Mouse (Mus musculus) C2C12 (cell line): ENCODE results near the gene Pdzrn3. TPM values are rescaled to one million over a fixed set of nuclear protein-coding genes. Genes with fewer than 3 reads are reported as not detected.

Source experiments
- H3K27me3 ChIP-seq: one replicate; pipeline ENCODE4 v1.6.1; 2011; ENCODE audit not compliant: control insufficient read depth, insufficient read depth, insufficient read length
- H3K36me3 ChIP-seq: one replicate; pipeline ENCODE4 v1.6.1; 2011; ENCODE audit not compliant: control insufficient read depth, insufficient read depth
- H3K4me3 ChIP-seq: one replicate; pipeline ENCODE4 v1.5.1; 2011; ENCODE audit warnings: mild to moderate bottlenecking, control low read depth; ENCODE audit not compliant: poor library complexity, insufficient read depth, severe bottlenecking
- H3K79me2 ChIP-seq: one replicate; pipeline ENCODE4 v1.6.1; 2011; ENCODE audit not compliant: control insufficient read depth, insufficient read depth
- H3K79me3 ChIP-seq: one replicate; pipeline ENCODE4 v1.6.1; 2011; ENCODE audit warnings: low read depth, control low read depth
- H3ac ChIP-seq: one replicate; pipeline ENCODE3; 2011; ENCODE audit warnings: low read depth; ENCODE audit not compliant: control insufficient read depth, insufficient read length
- CEBPB ChIP-seq: IDR thresholded peaks from one replicate; pipeline ENCODE4 v1.6.1; 2011; ENCODE audit warnings: low read depth, mild to moderate bottlenecking, control low read depth, moderate library complexity
- CTCF ChIP-seq: IDR thresholded peaks from one replicate; pipeline ENCODE4 v1.5.1; 2011; ENCODE audit not compliant: control insufficient read depth, insufficient read depth, insufficient read length
- FOSL1 ChIP-seq: IDR thresholded peaks from one replicate; pipeline ENCODE4 v1.8.0; 2011; ENCODE audit warnings: mild to moderate bottlenecking, low read length; ENCODE audit not compliant: poor library complexity, insufficient read depth, severe bottlenecking
- MAX ChIP-seq: IDR thresholded peaks from one replicate; pipeline ENCODE4 v1.6.1; 2011; ENCODE audit warnings: mild to moderate bottlenecking, control low read depth
- MYOD1 ChIP-seq: IDR thresholded peaks from one replicate; pipeline ENCODE4 v1.6.1; 2011; ENCODE audit warnings: low read depth; ENCODE audit not compliant: control insufficient read depth, insufficient read length
- MYOG ChIP-seq: IDR thresholded peaks from one replicate; pipeline ENCODE4 v1.6.1; 2011; ENCODE audit not compliant: control insufficient read depth, insufficient read length; ENCODE audit errors: extremely low read depth
- USF1 ChIP-seq: IDR thresholded peaks from one replicate; pipeline ENCODE4 v1.6.1; 2011; ENCODE audit warnings: low read depth, mild to moderate bottlenecking, control low read depth, moderate library complexity
- polyA plus RNA-seq: library from polyadenylated mRNA; unstranded; fragments of >200 nt; fragmentation: generic; extraction: Trizol; gene quantifications from one replicate; pipeline ENCODE4 v1.2.1, GENCODE M21; 2012; ENCODE audit warnings: missing spikeins

Pdzrn3 gene
- polyA plus RNA-seq, 1 experiment = 10.5 TPM

GRCm38 (mm10) chr6:101220307-101220706 lies 157.4 kb downstream of the Pdzrn3 start:
- H3K36me3 ChIP-seq = no peaks in the 10 kb centered on the region
- no peaks in the 10 kb centered on the region for H3K79me2 ChIP-seq
- H3K4me3 ChIP-seq = no peak overlapping the region
- no peaks in the 10 kb centered on the region for H3K79me3 ChIP-seq
- no peak overlapping the region for H3ac ChIP-seq
- H3K27me3 ChIP-seq = no peaks in the 10 kb centered on the region
- TF ChIP-seq MAX = no peak
- TF ChIP-seq CEBPB = no peak
- no peak for TF ChIP-seq CTCF
- TF ChIP-seq FOSL1 = no peak
- no peak for TF ChIP-seq MYOD1
- no peak for TF ChIP-seq MYOG
- TF ChIP-seq USF1 = no peak

- no peak for TF ChIP-seq MYOD1
- no peak for TF ChIP-seq MYOG
- no peak for TF ChIP-seq USF1
- no peak for TF ChIP-seq FOSL1
- no peak for TF ChIP-seq CTCF
- TF ChIP-seq CEBPB = no peak
- no peak for TF ChIP-seq MAX
- Histone ChIP-seq H3K79me3 (no peaks in the 10 kb centered on the region), H3K27me3 (no peaks in the 10 kb centered on the region), H3K36me3 (no peaks in the 10 kb centered on the region), H3ac (no peak overlapping the region), H3K4me3 (no peak overlapping the region), H3K79me2 (no peaks in the 10 kb centered on the region)
Observed at GRCm38 (mm10) chr6:101219004-101219403, 158.7 kb downstream of the Pdzrn3 start.

GRCm38 (mm10) chr6:101218197-101218596 lies 159.5 kb downstream of the Pdzrn3 start:
- no peak overlapping the region for H3ac ChIP-seq
- H3K36me3 ChIP-seq = no peaks in the 10 kb centered on the region
- H3K27me3 ChIP-seq = no peaks in the 10 kb centered on the region
- no peak overlapping the region for H3K4me3 ChIP-seq
- H3K79me2 ChIP-seq = no peaks in the 10 kb centered on the region
- TF ChIP-seq MAX (no peak), CEBPB (no peak), MYOG (no peak), CTCF (no peak), USF1 (no peak), MYOD1 (no peak), FOSL1 (no peak)
- H3K79me3 ChIP-seq = no peaks in the 10 kb centered on the region

- TF ChIP-seq MAX (no peak), MYOD1 (no peak), CEBPB (no peak)
- Histone ChIP-seq H3ac (no peak overlapping the region), H3K79me3 (no peaks in the 10 kb centered on the region), H3K4me3 (no peak overlapping the region), H3K79me2 (no peaks in the 10 kb centered on the region), H3K27me3 (no peaks in the 10 kb centered on the region), H3K36me3 (no peaks in the 10 kb centered on the region)
Observed at GRCm38 (mm10) chr6:101217756-101218155, 159.9 kb downstream of the Pdzrn3 start.

GRCm38 (mm10) chr6:101215436-101215791 lies 162.3 kb downstream of the Pdzrn3 start:
- no peaks in the 10 kb centered on the region for H3K79me3 ChIP-seq
- no peaks in the 10 kb centered on the region for H3K36me3 ChIP-seq
- TF ChIP-seq MYOG (no peak), MAX (no peak), CTCF (no peak), USF1 (no peak), MYOD1 (no peak), FOSL1 (no peak), CEBPB (no peak)
- no peak overlapping the region for H3K4me3 ChIP-seq
- no peaks in the 10 kb centered on the region for H3K27me3 ChIP-seq
- H3K79me2 ChIP-seq = no peaks in the 10 kb centered on the region
- no peak overlapping the region for H3ac ChIP-seq

- no peaks in the 10 kb centered on the region for H3K79me2 ChIP-seq
- H3K79me3 ChIP-seq = no peaks in the 10 kb centered on the region
- TF ChIP-seq USF1 (no peak), MAX (no peak), FOSL1 (no peak), MYOG (no peak), CTCF (no peak), CEBPB (no peak), MYOD1 (no peak)
- no peak overlapping the region for H3ac ChIP-seq
- no peaks in the 10 kb centered on the region for H3K27me3 ChIP-seq
- H3K36me3 ChIP-seq = no peaks in the 10 kb centered on the region
- H3K4me3 ChIP-seq = no peak overlapping the region
Observed at GRCm38 (mm10) chr6:101214734-101215435, 162.8 kb downstream of the Pdzrn3 start.
